Mouse (Mus musculus) stomach, postnatal 0 days (tissue): ENCODE results near the gene Ctu2. TPM values are rescaled to one million over a fixed set of nuclear protein-coding genes. Genes with fewer than 3 reads are reported as not detected.

Source experiments
- ATAC-seq: fragments of 200-750 bp; cut with Nextera tagmentation; 2 replicates; pipeline ENCODE4 v1.8.0; 2017; ENCODE audit not compliant: low FRiP score, low TSS enrichment
- DNase-seq: peaks from one replicate; pipeline ENCODE4 v3.0.0-alpha.2; 2016; ENCODE audit warnings: low spot score
- H3K27ac ChIP-seq: fragments of 300-500 bp; sonication (generic); replicated peaks from 2 replicates; pipeline ENCODE4 v1.5.1; 2014; ENCODE audit warnings: mild to moderate bottlenecking, control low read depth
- H3K27me3 ChIP-seq: fragments of 300-500 bp; sonication (generic); 2 replicates; pipeline ENCODE4 v1.6.1; 2014; ENCODE audit warnings: low read length; ENCODE audit not compliant: control insufficient read depth, insufficient read depth
- H3K36me3 ChIP-seq: fragments of 300-500 bp; sonication (generic); 2 replicates; pipeline ENCODE4 v1.6.1; 2014; ENCODE audit warnings: low read length, mixed read lengths; ENCODE audit not compliant: control insufficient read depth, insufficient read depth
- H3K4me1 ChIP-seq: fragments of 300-500 bp; sonication (generic); replicated peaks from 2 replicates; pipeline ENCODE4 v1.6.1; 2014; ENCODE audit warnings: antibody characterized with exemption; ENCODE audit not compliant: control insufficient read depth, insufficient read depth
- H3K4me2 ChIP-seq: fragments of 300-500 bp; sonication (generic); replicated peaks from 2 replicates; pipeline ENCODE4 v1.6.1; 2014; ENCODE audit warnings: low read depth, mild to moderate bottlenecking, control low read depth, moderate library complexity
- H3K4me3 ChIP-seq: fragments of 300-500 bp; sonication (generic); 2 replicates; pipeline ENCODE4 v1.5.1; 2014; ENCODE audit warnings: low read depth, low read length, control low read depth
- H3K9ac ChIP-seq: fragments of 300-500 bp; sonication (generic); 2 replicates; pipeline ENCODE4 v1.6.1; 2014; ENCODE audit warnings: mild to moderate bottlenecking, low read length, control low read depth, mixed read lengths
- H3K9me3 ChIP-seq: fragments of 300-500 bp; sonication (generic); 2 replicates; pipeline ENCODE4 v1.6.1; 2016; ENCODE audit warnings: low read length; ENCODE audit not compliant: control insufficient read depth
- CTCF ChIP-seq: IDR thresholded peaks from 2 replicates; pipeline ENCODE4 v1.5.1; 2016; ENCODE audit warnings: antibody characterized with exemption, low read depth, mild to moderate bottlenecking, moderate library complexity
- EP300 ChIP-seq: optimal IDR thresholded peaks from 2 replicates; pipeline ENCODE3; 2016; ENCODE audit warnings: antibody characterized with exemption
- WGBS: fragments of 180-500 bp; shearing (Covaris S2); extraction: QIAGEN DNeasy Blood & Tissue Kit; methylation state at CpG from one replicate; pipeline ENCODE4 v1.1.7; 2014; 5-methylcytosine and 5-hydroxymethylcytosine counted together
- polyA plus RNA-seq: library from polyadenylated mRNA; unstranded; fragments of >200 nt; fragmentation: Nextera tagmentation; extraction: Ambion mirVana; gene quantifications from 2 replicates; pipeline ENCODE4 v1.2.1, GENCODE M21; 2015

Gene Ctu2
- polyA plus RNA-seq, 1 experiment from 2014 or later, result 34.5 TPM

GRCm38 (mm10) chr8:122461473-122462148 is 14.3 kb upstream of the Ctu2 start:
- no peak overlapping the region for H3K4me3 ChIP-seq
- no peaks in the 10 kb centered on the region; the same call in 1 of the 2 replicates for H3K27me3 ChIP-seq
- no peak overlapping the region for H3K9ac ChIP-seq
- no peaks in the 10 kb centered on the region for H3K9me3 ChIP-seq
- 61% methylated on average over 11 of the region's 11 CpGs for WGBS
- DNase-seq (no peak), ATAC-seq (no peak)
- H3K4me2 ChIP-seq, result no peak overlapping the region
- no peaks in the 10 kb centered on the region; the same call in 1 of the 2 replicates for H3K4me1 ChIP-seq
- H3K36me3 ChIP-seq, result no peaks in the 10 kb centered on the region; the same call in 1 of the 2 replicates
- H3K27ac ChIP-seq, result no peak overlapping the region
- TF ChIP-seq EP300 (no peak), CTCF (no peak)

GRCm38 (mm10) chr8:122462510-122462909 is 13.4 kb upstream of the Ctu2 start:
- WGBS, result 77% methylated on average over 8 of the region's 8 CpGs
- Histone ChIP-seq H3K9ac (no peak overlapping the region), H3K27me3 (no peaks in the 10 kb centered on the region; the same call in 1 of the 2 replicates), H3K36me3 (peaks cover 6% of the 10 kb centered on the region; the same call in 1 of the 2 replicates), H3K4me2 (no peak overlapping the region), H3K27ac (no peak overlapping the region), H3K4me3 (no peak overlapping the region), H3K4me1 (no peaks in the 10 kb centered on the region; the same call in 1 of the 2 replicates), H3K9me3 (no peaks in the 10 kb centered on the region)
- TF ChIP-seq CTCF (no peak), EP300 (no peak)
- DNase-seq (no peak), ATAC-seq (no peak)

GRCm38 (mm10) chr8:122463651-122464640 is 12.0 kb upstream of the Ctu2 start:
- Histone ChIP-seq H3K27ac (peak overlapping the region; percentile 79), H3K36me3 (peaks cover 9% of the 10 kb centered on the region; the same call in 1 of the 2 replicates), H3K9ac (no peak overlapping the region), H3K4me3 (no peak overlapping the region), H3K4me2 (no peak overlapping the region), H3K9me3 (no peaks in the 10 kb centered on the region), H3K4me1 (no peaks in the 10 kb centered on the region; the same call in 1 of the 2 replicates), H3K27me3 (no peaks in the 10 kb centered on the region; the same call in 1 of the 2 replicates)
- DNase-seq, result peak; percentile 52
- peak; percentile 46 for ATAC-seq
- WGBS, result 25% methylated on average over 12 of the region's 12 CpGs
- no peak for TF ChIP-seq CTCF
- no peak for TF ChIP-seq EP300

GRCm38 (mm10) chr8:122464985-122465384 is 11.0 kb upstream of the Ctu2 start:
- Histone ChIP-seq H3K9ac (no peak overlapping the region), H3K27me3 (no peaks in the 10 kb centered on the region; the same call in 1 of the 2 replicates), H3K4me3 (no peak overlapping the region), H3K27ac (no peak overlapping the region), H3K4me1 (no peaks in the 10 kb centered on the region; the same call in 1 of the 2 replicates), H3K4me2 (no peak overlapping the region), H3K9me3 (no peaks in the 10 kb centered on the region), H3K36me3 (peaks cover 9% of the 10 kb centered on the region; the same call in 1 of the 2 replicates)
- ATAC-seq, result no peak
- 77% methylated on average over 7 of the region's 7 CpGs for WGBS
- DNase-seq, result no peak
- TF ChIP-seq CTCF (no peak), EP300 (no peak)

GRCm38 (mm10) chr8:122467816-122468215 is 8.1 kb upstream of the Ctu2 start:
- Histone ChIP-seq H3K36me3 (peaks cover 9% of the 10 kb centered on the region; the same call in 1 of the 2 replicates), H3K9me3 (no peaks in the 10 kb centered on the region), H3K4me1 (no peaks in the 10 kb centered on the region), H3K4me3 (no peak overlapping the region), H3K27me3 (no peaks in the 10 kb centered on the region), H3K4me2 (no peak overlapping the region), H3K9ac (no peak overlapping the region), H3K27ac (no peak overlapping the region)
- ATAC-seq (no peak), DNase-seq (no peak)
- WGBS, result 89% methylated on average over 13 of the region's 13 CpGs
- TF ChIP-seq EP300 (no peak), CTCF (no peak)
